Mouse (Mus musculus) hindbrain, embryonic 11.5 days (tissue): ENCODE measurements at regions not wholly inside any gene's neighbourhood (a gene's known extent, or its start where the extent isn't known, plus 50 kb on each side); places are given as distances from the start of the nearest gene placed in this dataset.
A peak's percentile ranks its signal among the peaks of the same experiment; 100 is the strongest.

Source experiments
- ATAC-seq: fragments of 200-750 bp; cut with Nextera tagmentation; 2 replicates; pipeline ENCODE4 v1.8.0; 2017; ENCODE audit warnings: mild to moderate bottlenecking, moderate TSS enrichment, moderate library complexity; ENCODE audit not compliant: low FRiP score
- DNase-seq: peaks from one replicate; pipeline ENCODE4 v3.0.0-alpha.2; 2015; ENCODE audit warnings: low spot score
- H3K27ac ChIP-seq: fragments of 300-500 bp; sonication (generic); 2 replicates; pipeline ENCODE4 v1.5.1; 2014; ENCODE audit warnings: mild to moderate bottlenecking, low read depth, low read length
- H3K27me3 ChIP-seq: fragments of 300-500 bp; sonication (generic); 2 replicates; pipeline ENCODE4 v1.6.1; 2014; ENCODE audit warnings: mild to moderate bottlenecking, low read length, moderate library complexity, mixed read lengths; ENCODE audit not compliant: control insufficient read depth, insufficient read depth
- H3K36me3 ChIP-seq: fragments of 300-500 bp; sonication (generic); 2 replicates; pipeline ENCODE4 v1.6.1; 2014; ENCODE audit warnings: mild to moderate bottlenecking, low read length, moderate library complexity, mixed read lengths; ENCODE audit not compliant: control insufficient read depth, insufficient read depth
- H3K4me1 ChIP-seq: fragments of 300-500 bp; sonication (generic); replicated peaks from 2 replicates; pipeline ENCODE4 v1.6.1; 2014; ENCODE audit warnings: low read length, mixed read lengths; ENCODE audit not compliant: control insufficient read depth, insufficient read depth
- H3K4me2 ChIP-seq: fragments of 300-500 bp; sonication (generic); replicated peaks from 2 replicates; pipeline ENCODE4 v1.6.1; 2014; ENCODE audit warnings: mild to moderate bottlenecking, low read depth, low read length
- H3K4me3 ChIP-seq: fragments of 300-500 bp; sonication (generic); 2 replicates; pipeline ENCODE4 v1.5.1; 2014; ENCODE audit warnings: low read depth, low read length
- H3K9ac ChIP-seq: fragments of 300-500 bp; sonication (generic); 2 replicates; pipeline ENCODE4 v1.6.1; 2014; ENCODE audit warnings: low read depth, low read length
- H3K9me3 ChIP-seq: fragments of 300-500 bp; sonication (generic); 2 replicates; pipeline ENCODE4 v1.6.1; 2016; ENCODE audit warnings: low read length; ENCODE audit not compliant: control insufficient read depth
- WGBS: fragments of 180-500 bp; shearing (Covaris S2); extraction: QIAGEN DNeasy Blood & Tissue Kit; methylation state at CpG from one replicate; pipeline ENCODE4 v1.1.7; 2014; 5-methylcytosine and 5-hydroxymethylcytosine counted together

GRCm38 (mm10) chr1:89002326-89002725 is 67.9 kb upstream of the Sh3bp4 start:
- ATAC-seq (no peak), DNase-seq (no peak)
- H3K4me3 ChIP-seq: no peak overlapping the region
- H3K27ac ChIP-seq: no peak overlapping the region
- no peaks in the 10 kb centered on the region for H3K4me1 ChIP-seq
- H3K9me3 ChIP-seq: no peaks in the 10 kb centered on the region
- WGBS: 84% methylated on average over 3 of the region's 3 CpGs
- H3K36me3 ChIP-seq: no peaks in the 10 kb centered on the region
- no peak overlapping the region for H3K4me2 ChIP-seq
- H3K9ac ChIP-seq: no peak overlapping the region
- H3K27me3 ChIP-seq: no peaks in the 10 kb centered on the region

GRCm38 (mm10) chr1:89003752-89004151 is 66.5 kb upstream of the Sh3bp4 start:
- no peak overlapping the region for H3K9ac ChIP-seq
- H3K4me2 ChIP-seq: no peak overlapping the region
- no peak overlapping the region for H3K27ac ChIP-seq
- H3K36me3 ChIP-seq: no peaks in the 10 kb centered on the region
- H3K27me3 ChIP-seq: no peaks in the 10 kb centered on the region
- no peaks in the 10 kb centered on the region for H3K4me1 ChIP-seq
- no peak overlapping the region for H3K4me3 ChIP-seq
- ATAC-seq (peak; percentile 67), DNase-seq (no peak)
- H3K9me3 ChIP-seq: no peaks in the 10 kb centered on the region
- 60% methylated on average over 2 of the region's 2 CpGs for WGBS

GRCm38 (mm10) chr1:89007476-89007875 is 62.7 kb upstream of the Sh3bp4 start:
- Histone ChIP-seq H3K4me2 (no peak overlapping the region), H3K27me3 (no peaks in the 10 kb centered on the region), H3K4me1 (no peaks in the 10 kb centered on the region), H3K4me3 (no peak overlapping the region), H3K9me3 (no peaks in the 10 kb centered on the region), H3K27ac (no peak overlapping the region), H3K36me3 (no peaks in the 10 kb centered on the region), H3K9ac (no peak overlapping the region)
- ATAC-seq (no peak), DNase-seq (no peak)
- 94% methylated on average over 7 of the region's 7 CpGs for WGBS

- no peak overlapping the region for H3K4me2 ChIP-seq
- ATAC-seq (no peak), DNase-seq (no peak)
- H3K27me3 ChIP-seq: no peaks in the 10 kb centered on the region
- no peaks in the 10 kb centered on the region for H3K36me3 ChIP-seq
- H3K9me3 ChIP-seq: no peaks in the 10 kb centered on the region
- no peak overlapping the region for H3K9ac ChIP-seq
- no peak overlapping the region for H3K27ac ChIP-seq
- 64% methylated on average over 2 of the region's 2 CpGs for WGBS
- H3K4me3 ChIP-seq: no peak overlapping the region
- no peaks in the 10 kb centered on the region for H3K4me1 ChIP-seq
These were observed 60.0 kb upstream of the Sh3bp4 start for GRCm38 (mm10) chr1:89010170-89010569.

- DNase-seq: no peak
- H3K9me3 ChIP-seq: no peaks in the 10 kb centered on the region
- H3K27me3 ChIP-seq: no peaks in the 10 kb centered on the region
- H3K36me3 ChIP-seq: no peaks in the 10 kb centered on the region
- 83% methylated on average over 7 of the region's 7 CpGs for WGBS
- H3K9ac ChIP-seq: no peak overlapping the region
- H3K4me3 ChIP-seq: no peak overlapping the region
- H3K4me1 ChIP-seq: no peaks in the 10 kb centered on the region
- H3K4me2 ChIP-seq: no peak overlapping the region
- H3K27ac ChIP-seq: no peak overlapping the region
- no peak for ATAC-seq
These were observed 58.8 kb upstream of the Sh3bp4 start for GRCm38 (mm10) chr1:89011454-89011853.

- 56% methylated on average over 12 of the region's 12 CpGs for WGBS
- no peak overlapping the region for H3K27ac ChIP-seq
- H3K4me2 ChIP-seq: no peak overlapping the region
- ATAC-seq (no peak), DNase-seq (no peak)
- H3K9me3 ChIP-seq: no peaks in the 10 kb centered on the region
- no peaks in the 10 kb centered on the region for H3K27me3 ChIP-seq
- no peaks in the 10 kb centered on the region for H3K4me1 ChIP-seq
- H3K36me3 ChIP-seq: no peaks in the 10 kb centered on the region
- no peak overlapping the region for H3K9ac ChIP-seq
- no peak overlapping the region for H3K4me3 ChIP-seq
These were observed 54.8 kb upstream of the Sh3bp4 start for GRCm38 (mm10) chr1:89015385-89015784.

- no peak overlapping the region for H3K4me3 ChIP-seq
- ATAC-seq (no peak), DNase-seq (no peak)
- 68% methylated on average over 10 of the region's 10 CpGs for WGBS
- no peaks in the 10 kb centered on the region for H3K4me1 ChIP-seq
- no peaks in the 10 kb centered on the region for H3K9me3 ChIP-seq
- H3K27ac ChIP-seq: no peak overlapping the region
- H3K4me2 ChIP-seq: no peak overlapping the region
- no peak overlapping the region for H3K9ac ChIP-seq
- no peaks in the 10 kb centered on the region for H3K27me3 ChIP-seq
- H3K36me3 ChIP-seq: no peaks in the 10 kb centered on the region
These were observed 54.4 kb upstream of the Sh3bp4 start for GRCm38 (mm10) chr1:89015845-89016244.

- no peaks in the 10 kb centered on the region for H3K9me3 ChIP-seq
- no peak overlapping the region for H3K27ac ChIP-seq
- no peaks in the 10 kb centered on the region for H3K27me3 ChIP-seq
- no peaks in the 10 kb centered on the region for H3K4me1 ChIP-seq
- 92% methylated on average over 4 of the region's 4 CpGs for WGBS
- H3K4me3 ChIP-seq: no peak overlapping the region
- ATAC-seq: no peak
- no peaks in the 10 kb centered on the region for H3K36me3 ChIP-seq
- no peak overlapping the region for H3K9ac ChIP-seq
- DNase-seq: no peak
- H3K4me2 ChIP-seq: no peak overlapping the region
These were observed 50.3 kb upstream of the Sh3bp4 start for GRCm38 (mm10) chr1:89019778-89020373.
